Mouse (Mus musculus) kidney, embryonic 16.5 days (tissue): ENCODE data around the gene 1700066M21Rik. TPM values are rescaled to one million over a fixed set of nuclear protein-coding genes. Genes with fewer than 3 reads are reported as not detected.

Experiments used
- ATAC-seq: fragments of 200-750 bp; cut with Nextera tagmentation; 2 replicates; pipeline ENCODE4 v1.8.0; 2017; ENCODE audit warnings: moderate TSS enrichment; ENCODE audit not compliant: low FRiP score, low TSS enrichment
- H3K27ac ChIP-seq: fragments of 300-500 bp; sonication (generic); 2 replicates; pipeline ENCODE4 v1.5.1; 2014; ENCODE audit warnings: low read length
- H3K27me3 ChIP-seq: fragments of 300-500 bp; sonication (generic); 2 replicates; pipeline ENCODE4 v1.6.1; 2014; ENCODE audit warnings: low read length, control low read depth, mixed read lengths; ENCODE audit not compliant: insufficient read depth
- H3K36me3 ChIP-seq: fragments of 300-500 bp; sonication (generic); 2 replicates; pipeline ENCODE4 v1.6.1; 2014; ENCODE audit warnings: low read length, control low read depth, mixed read lengths; ENCODE audit not compliant: insufficient read depth
- H3K4me1 ChIP-seq: fragments of 300-500 bp; sonication (generic); 2 replicates; pipeline ENCODE4 v1.6.1; 2014; ENCODE audit warnings: low read length, control low read depth, mixed read lengths; ENCODE audit not compliant: insufficient read depth
- H3K4me2 ChIP-seq: fragments of 300-500 bp; sonication (generic); replicated peaks from 2 replicates; pipeline ENCODE4 v1.6.1; 2014; ENCODE audit warnings: low read depth, low read length
- H3K4me3 ChIP-seq: fragments of 300-500 bp; sonication (generic); 2 replicates; pipeline ENCODE4 v1.5.1; 2014; ENCODE audit warnings: mild to moderate bottlenecking, low read length
- H3K9ac ChIP-seq: fragments of 300-500 bp; sonication (generic); replicated peaks from 2 replicates; pipeline ENCODE4 v1.6.1; 2014; ENCODE audit warnings: low read length
- H3K9me3 ChIP-seq: fragments of 300-500 bp; sonication (generic); 2 replicates; pipeline ENCODE4 v1.6.1; 2016; ENCODE audit warnings: low read length, control low read depth
- WGBS: fragments of 180-500 bp; shearing (Covaris S2); extraction: QIAGEN DNeasy Blood & Tissue Kit; methylation state at CpG from one replicate; pipeline ENCODE4 v1.1.7; 2014; 5-methylcytosine and 5-hydroxymethylcytosine counted together
- polyA plus RNA-seq: library from polyadenylated mRNA; unstranded; fragments of >200 nt; fragmentation: Nextera tagmentation; extraction: Ambion mirVana; gene quantifications from 2 replicates; pipeline ENCODE4 v1.2.1, GENCODE M21; 2015

1700066M21Rik gene
- polyA plus RNA-seq, 1 experiment from 2014 or later: 12.9 TPM

DNA sequence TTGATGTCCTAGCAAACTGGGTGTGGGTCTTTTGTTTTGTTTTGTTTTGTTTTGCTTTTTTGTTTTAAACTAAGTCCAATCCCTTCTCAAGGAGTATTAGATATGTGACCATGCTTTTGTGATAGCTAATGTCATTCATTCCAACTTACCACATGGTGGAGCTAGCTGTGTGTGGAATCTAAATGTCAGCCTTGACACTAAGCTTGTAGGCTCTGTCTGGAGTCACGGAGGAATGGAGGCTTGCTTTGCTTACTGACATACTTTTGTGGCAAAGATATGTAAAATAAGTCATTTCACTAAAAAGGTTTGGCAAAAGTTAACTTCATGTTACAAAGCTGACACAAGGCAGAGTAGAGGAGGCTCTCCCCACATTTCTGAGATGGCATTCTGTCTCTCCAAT lies 46.3 kb downstream of the 1700066M21Rik start:
- Histone ChIP-seq H3K4me3 (no peak overlapping the region), H3K4me1 (no peaks in the 10 kb centered on the region), H3K27me3 (no peaks in the 10 kb centered on the region), H3K27ac (no peak overlapping the region), H3K36me3 (no peaks in the 10 kb centered on the region), H3K9ac (no peak overlapping the region), H3K4me2 (no peak overlapping the region), H3K9me3 (no peaks in the 10 kb centered on the region)
- 6% methylated on average over 1 of the region's 1 CpGs for WGBS
- no peak for ATAC-seq

DNA sequence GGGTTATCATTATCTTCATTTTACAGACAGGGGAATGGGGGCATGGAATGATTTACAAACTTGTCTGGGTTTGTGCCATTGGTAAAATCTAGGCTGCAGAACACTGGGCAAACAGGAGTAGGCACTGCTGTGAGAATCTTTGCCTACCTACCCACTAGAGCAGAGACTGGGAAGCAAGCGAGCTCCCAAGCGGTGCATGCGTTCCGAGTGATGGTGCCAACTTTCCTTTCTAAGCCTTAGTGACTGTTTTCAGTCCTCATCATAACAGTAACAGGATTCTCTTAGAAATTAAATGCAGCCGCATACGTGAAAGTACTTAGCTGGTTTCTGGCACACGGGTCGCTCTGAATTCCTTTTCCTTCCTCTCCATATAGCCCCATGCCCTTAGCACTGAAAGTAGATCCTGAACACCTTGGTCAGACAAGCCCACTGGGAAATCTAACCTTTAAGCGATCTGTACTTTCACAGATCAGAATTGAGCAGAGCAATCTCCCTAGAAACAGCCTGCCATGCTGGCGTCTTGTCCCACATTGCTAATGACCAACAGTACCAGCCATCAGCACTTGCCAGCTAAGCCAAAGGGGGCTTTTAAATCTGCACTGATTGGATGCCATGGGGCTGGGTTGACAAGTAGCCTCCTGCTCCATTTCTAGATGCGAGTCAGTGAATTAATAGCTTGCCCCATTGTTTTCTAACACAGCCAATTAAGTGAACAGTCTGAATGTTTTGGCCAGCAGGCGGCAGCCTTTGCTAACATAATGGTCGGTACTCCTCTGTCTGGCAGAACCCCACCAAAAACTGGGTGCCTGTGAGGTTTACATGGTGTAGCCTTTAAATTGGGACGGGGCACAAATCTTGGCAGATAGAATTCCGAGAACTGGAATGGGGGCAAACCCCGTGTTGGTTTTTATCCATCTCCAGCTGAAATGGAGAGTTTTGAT lies 51.2 kb downstream of the 1700066M21Rik start:
- H3K4me2 ChIP-seq: peak overlapping the region; percentile 43
- H3K27me3 ChIP-seq: no peaks in the 10 kb centered on the region
- H3K9ac ChIP-seq: 0 out of 2 replicates have a peak overlapping the region, but pooled peaks have one; percentile 15
- peak; percentile 68 for ATAC-seq
- H3K36me3 ChIP-seq: no peaks in the 10 kb centered on the region
- WGBS: 54% methylated on average over 16 of the region's 16 CpGs
- H3K27ac ChIP-seq: no peak overlapping the region
- no peak overlapping the region for H3K4me3 ChIP-seq
- H3K9me3 ChIP-seq: no peaks in the 10 kb centered on the region
- peaks cover 12% of the 10 kb centered on the region for H3K4me1 ChIP-seq

- peak overlapping the region; percentile 44 for H3K4me2 ChIP-seq
- ATAC-seq: peak; percentile 68; the same call in 1 of the 2 replicates
- 2% methylated on average over 12 of the region's 12 CpGs for WGBS
- H3K36me3 ChIP-seq: no peaks in the 10 kb centered on the region
- no peaks in the 10 kb centered on the region for H3K9me3 ChIP-seq
- H3K27ac ChIP-seq: no peak overlapping the region
- no peak overlapping the region for H3K9ac ChIP-seq
- H3K4me3 ChIP-seq: peak overlapping the region; percentile 15
- H3K4me1 ChIP-seq: peaks cover 12% of the 10 kb centered on the region
- H3K27me3 ChIP-seq: no peaks in the 10 kb centered on the region
Measured at GRCm38 (mm10) chr1:57429786-57430483, 52.5 kb downstream of the 1700066M21Rik start.

- Histone ChIP-seq H3K4me3 (no peak overlapping the region), H3K9ac (no peak overlapping the region), H3K9me3 (no peaks in the 10 kb centered on the region), H3K4me1 (peaks cover 29% of the 10 kb centered on the region), H3K36me3 (no peaks in the 10 kb centered on the region), H3K27ac (no peak overlapping the region), H3K27me3 (no peaks in the 10 kb centered on the region), H3K4me2 (no peak overlapping the region)
- no peak for ATAC-seq
- 86% methylated on average over 7 of the region's 7 CpGs for WGBS
Measured at GRCm38 (mm10) chr1:57433141-57433540, 55.7 kb downstream of the 1700066M21Rik start.

Other genes starting within 250 kb of the 1700066M21Rik start
- gene Maip1, start 28.7 kb downstream of the 1700066M21Rik start, polyA plus RNA-seq: 19.2 and 20.7 TPM in 2 replicates
- gene Tyw5, start 29.5 kb downstream of the 1700066M21Rik start, polyA plus RNA-seq: 32.1 and 33.2 TPM in 2 replicates